Mouse (Mus musculus): ENCODE data around the gene Rexo2.
"Not testable (repeated sequence)": the region's sequence is repeated elsewhere in the genome, so short reads cannot be mapped to it uniquely, and the experiment has no call there.

Gene Rexo2

GRCm38 (mm10) chr9:48480411-48481213, at the start of gene Rexo2:
Rexo2 (minus strand) TSS chr9:48480623.
- DNase-seq (ENCODE audit: low read depth, low spot score) = peak; percentile 98

DNA sequence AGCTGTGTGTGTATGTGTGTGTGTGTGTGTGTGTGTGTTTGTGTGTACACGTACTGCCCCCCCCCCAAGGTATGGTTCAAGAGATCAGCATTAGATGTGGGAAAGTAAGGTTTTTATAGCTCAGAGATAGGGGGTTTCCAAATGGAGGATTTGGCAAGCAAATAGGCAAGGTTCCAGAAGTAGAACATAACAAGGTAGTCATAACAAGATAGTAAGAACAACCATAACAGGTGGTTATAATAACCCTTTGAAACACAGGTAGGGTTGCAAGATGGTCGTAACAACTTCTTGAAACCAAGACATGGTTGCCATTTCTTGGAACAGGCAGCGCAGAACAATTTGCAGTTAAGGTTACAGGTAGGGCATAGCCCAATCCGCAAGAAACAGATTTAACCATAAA, 46.1 kb upstream of the Rexo2 start:
- DNase-seq (ENCODE audit: low read depth, low spot score) = no peak

DNA sequence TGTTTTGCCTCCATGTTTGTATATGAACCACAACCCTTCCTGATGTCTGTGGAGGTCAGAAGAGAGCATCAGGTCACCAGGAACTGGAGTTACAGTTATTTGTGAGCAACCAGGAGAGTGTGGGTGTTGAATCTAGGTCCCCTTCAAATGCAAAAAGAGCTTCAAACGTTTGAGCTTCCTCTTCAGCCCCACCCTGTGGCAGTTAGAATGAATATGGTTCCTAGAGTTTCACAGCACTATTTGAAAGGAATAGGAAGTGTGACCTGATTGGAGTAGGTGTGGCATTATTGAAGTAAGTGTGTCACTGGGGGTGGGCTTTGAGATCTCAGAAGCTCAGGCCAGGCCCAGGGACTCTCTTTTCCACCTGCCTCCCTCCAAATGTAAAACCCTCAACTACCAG, 45.1 kb upstream of the Rexo2 start:
- DNase-seq (ENCODE audit: low read depth, low spot score) = no peak

- DNase-seq (ENCODE audit: low read depth, low spot score) = not testable (repeated sequence)
Measured at GRCm38 (mm10) chr9:48520405-48520804, 40.0 kb upstream of the Rexo2 start.

- DNase-seq (ENCODE audit: low read depth, low spot score) = no peak
Measured at GRCm38 (mm10) chr9:48517372-48518130, 37.1 kb upstream of the Rexo2 start.

DNA sequence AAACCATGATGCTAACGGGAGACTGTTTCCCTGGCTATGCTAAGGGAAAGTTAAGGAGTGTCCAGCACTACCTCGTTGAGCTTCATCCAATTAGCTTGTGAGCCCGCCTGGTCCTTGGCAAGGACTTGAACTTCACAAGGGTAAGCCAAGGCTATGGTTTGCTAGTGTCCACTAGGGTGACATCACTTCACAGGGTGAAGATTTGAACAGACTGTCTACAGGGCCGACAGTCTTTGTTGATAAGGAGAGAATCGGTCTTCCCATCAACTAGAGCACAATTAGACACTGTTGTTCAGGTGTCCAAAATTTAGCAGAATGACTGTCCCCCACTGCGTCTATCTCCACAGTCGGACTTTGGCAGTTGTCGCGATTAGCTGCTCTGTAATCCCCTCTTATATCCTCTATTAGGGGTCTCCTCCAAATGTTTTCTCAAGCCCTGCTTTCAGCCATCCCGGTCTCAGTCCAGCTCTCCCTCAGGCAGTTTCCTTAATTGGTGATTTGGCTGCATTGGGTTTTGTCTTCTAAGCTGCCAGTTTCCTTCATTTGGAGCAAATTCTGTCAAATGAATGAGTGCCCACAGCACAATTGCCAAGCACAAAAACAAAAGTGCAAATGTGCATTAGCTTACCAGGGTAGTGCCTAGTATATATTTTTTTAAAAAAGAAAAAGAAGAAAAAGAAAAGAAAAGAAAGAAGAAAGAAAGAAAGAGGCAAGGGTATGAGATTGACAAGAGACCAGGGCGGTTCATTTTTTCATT, 36.4 kb upstream of the Rexo2 start:
- DNase-seq (ENCODE audit: low read depth, low spot score) = no peak

GRCm38 (mm10) chr9:48515332-48515731, 34.9 kb upstream of the Rexo2 start:
- no peak for DNase-seq (ENCODE audit: low read depth, low spot score)

DNA sequence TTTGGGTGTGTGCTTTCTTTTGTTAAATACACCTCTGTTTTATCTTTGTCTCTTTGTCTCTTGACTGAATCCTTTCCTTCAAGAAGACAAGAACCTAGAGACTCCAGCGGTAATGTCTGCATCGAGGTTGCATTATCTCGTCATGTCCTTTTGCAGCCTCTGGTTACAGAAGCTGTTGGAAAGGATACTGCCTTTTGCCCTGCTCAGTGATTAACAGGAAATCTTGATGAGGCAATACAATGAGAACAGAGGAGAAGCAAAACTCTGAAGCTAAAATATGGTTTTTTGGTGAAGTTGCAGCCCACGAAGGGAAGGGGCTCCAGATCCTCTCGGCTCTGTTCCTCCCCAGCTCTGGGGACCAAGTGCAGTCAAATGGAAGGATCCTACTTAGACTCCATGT, 29.7 kb upstream of the Rexo2 start:
- no peak for DNase-seq (ENCODE audit: low read depth, low spot score)

GRCm38 (mm10) chr9:48504741-48505365, 24.4 kb upstream of the Rexo2 start:
- peak; percentile 49 for DNase-seq (ENCODE audit: low read depth, low spot score)

DNA sequence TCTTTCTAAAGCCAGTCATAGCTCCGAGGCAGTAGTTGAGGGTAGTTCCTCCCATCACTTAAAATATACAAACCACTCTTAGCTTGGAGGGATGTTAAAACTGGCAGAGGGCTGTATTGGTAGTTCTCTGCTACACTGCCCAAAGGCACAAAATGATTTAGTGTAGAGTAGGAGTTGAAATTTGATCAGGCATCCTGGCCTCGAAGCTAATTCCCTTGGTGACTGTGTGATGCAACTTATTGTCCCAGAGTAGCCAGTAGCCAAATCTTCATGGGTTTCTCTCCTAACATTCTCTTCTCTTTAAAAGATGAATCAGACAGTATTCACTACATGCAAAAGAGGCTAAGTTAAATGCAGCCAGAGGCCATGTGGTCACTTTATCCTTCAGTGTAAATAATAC, 22.6 kb upstream of the Rexo2 start:
- no peak for DNase-seq (ENCODE audit: low read depth, low spot score)

GRCm38 (mm10) chr9:48501192-48501591, 20.8 kb upstream of the Rexo2 start:
- no peak for DNase-seq (ENCODE audit: low read depth, low spot score)

- no peak for DNase-seq (ENCODE audit: low read depth, low spot score)
Measured at GRCm38 (mm10) chr9:48495548-48495932, 15.1 kb upstream of the Rexo2 start.

DNA sequence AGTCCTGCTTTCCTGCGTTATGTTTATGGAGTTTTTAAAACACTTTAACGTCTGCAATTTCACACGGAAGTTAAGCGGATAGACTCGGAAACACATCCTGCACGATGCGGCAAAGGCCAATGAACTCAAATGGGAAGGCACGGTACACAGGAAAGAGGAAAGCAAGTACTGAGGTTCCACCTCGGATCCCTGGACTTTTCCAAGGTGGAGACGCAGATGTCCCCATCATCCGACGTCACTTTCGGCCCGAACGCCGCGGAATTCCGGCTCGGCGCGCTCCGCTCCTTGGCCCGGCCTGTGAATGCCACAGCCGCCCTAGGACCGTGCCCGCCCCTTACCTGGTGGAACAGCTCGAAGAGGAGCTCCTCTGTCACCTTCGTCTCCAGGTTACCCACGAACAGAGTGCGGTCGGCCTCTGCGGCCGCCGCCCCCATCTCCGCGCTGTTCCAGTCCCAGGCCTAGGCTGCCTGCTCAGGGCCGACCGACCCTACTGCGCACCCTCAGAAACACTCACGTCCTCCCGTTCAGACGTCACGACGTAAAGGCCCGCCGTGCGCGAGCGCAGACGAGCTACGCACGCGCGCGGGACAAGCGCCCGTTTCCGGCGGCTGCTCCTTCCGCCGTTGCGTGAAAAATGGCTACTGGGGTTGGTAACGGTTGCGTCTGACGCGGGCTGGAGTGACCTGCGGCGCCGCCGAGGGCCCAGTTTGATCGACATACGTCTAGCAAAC, 14.6 kb upstream of the Rexo2 start, which contains the start of the genes Rbm7 and Gm5617:
Gene Rbm7, minus strand, starts transcription at position 483 of the 731 bp plus-strand sequence.
Gene Gm5617, plus strand, starts transcription at position 626 of the 731 bp plus-strand sequence.
- peak; percentile 99 for DNase-seq (ENCODE audit: low read depth, low spot score)

DNA sequence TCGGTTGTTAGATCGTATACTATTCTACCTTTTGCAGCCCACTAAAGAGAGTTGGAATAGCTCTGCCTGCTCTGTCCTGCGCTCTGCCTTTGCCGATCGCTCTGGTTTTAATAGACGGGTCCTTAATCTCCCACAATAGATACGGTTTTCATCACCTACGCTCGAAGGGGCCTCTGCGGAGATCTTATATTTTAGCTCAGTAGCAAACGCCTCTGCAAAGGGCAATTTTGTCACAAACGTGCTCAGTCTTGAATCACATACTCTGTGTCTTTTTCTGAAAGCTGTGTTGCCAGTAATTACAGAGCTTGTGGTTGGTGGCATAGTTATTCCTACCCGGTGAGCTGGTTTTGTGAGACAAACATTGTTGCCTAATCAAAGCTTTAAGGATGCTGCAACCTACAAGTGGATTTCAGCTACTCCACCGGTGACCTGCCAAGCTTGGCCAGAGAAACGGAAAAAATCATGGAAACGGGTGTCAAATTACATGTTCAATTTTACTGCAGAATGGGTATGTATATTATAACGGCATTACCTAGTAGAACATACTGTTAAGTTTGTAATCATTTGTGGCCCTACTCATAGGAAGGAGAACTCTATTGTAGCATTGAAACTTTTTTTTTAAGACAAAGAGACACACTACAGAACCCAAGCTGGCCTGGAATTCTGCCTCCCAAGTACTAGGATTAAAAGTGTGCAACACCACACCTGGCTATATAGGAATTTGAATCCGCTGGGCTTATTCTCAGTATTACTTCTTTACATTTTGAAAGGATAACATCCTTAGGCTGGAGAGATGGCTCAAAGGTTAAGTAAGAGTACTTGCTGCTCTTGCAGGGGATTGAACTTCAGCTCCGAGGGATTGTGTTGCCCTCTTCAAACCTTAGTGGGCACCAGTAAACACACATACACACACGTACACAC, 1.1 kb upstream of the Rexo2 start:
- DNase-seq (ENCODE audit: low read depth, low spot score) = peak; percentile 28

- peak; percentile 23 for DNase-seq (ENCODE audit: low read depth, low spot score)
Measured at GRCm38 (mm10) chr9:48479838-48480410, 499 bp downstream of the Rexo2 start.

- no peak for DNase-seq (ENCODE audit: low read depth, low spot score)
Measured at GRCm38 (mm10) chr9:48478808-48479207, 1.6 kb downstream of the Rexo2 start.

- DNase-seq (ENCODE audit: low read depth, low spot score) = no peak
Measured at GRCm38 (mm10) chr9:48476236-48477165, 3.9 kb downstream of the Rexo2 start.

DNA sequence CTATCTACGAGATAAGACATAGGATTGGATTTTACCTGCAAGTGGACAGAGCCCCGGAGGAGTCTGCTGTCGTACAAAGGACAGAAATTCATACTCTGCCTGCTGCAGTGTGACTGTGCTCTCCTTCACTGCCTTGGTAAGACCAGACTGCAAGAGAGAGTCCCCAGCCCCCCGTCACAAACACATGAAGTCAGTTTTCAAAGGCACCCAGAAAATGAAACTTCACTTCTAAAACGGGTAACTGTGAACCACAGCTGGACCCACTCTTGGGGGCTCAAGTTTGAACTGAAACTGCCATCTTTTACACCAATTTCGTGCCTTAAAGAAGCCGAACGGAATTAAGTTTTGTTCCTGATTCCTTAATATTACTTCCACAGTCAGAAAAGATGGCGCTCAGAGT, 6.1 kb downstream of the Rexo2 start:
- no peak for DNase-seq (ENCODE audit: low read depth, low spot score)

All from brain, adult 2 months (tissue).